Mouse (Mus musculus): ENCODE measurements around the gene Tcam1. TPM values are rescaled to one million over a fixed set of nuclear protein-coding genes. Genes with fewer than 3 reads are reported as not detected.
"Not testable (repeated sequence)": the region's sequence is repeated elsewhere in the genome, so short reads cannot be mapped to it uniquely, and the experiment has no call there.

Gene Tcam1
- total RNA-seq (2012; rRNA removed): 1.0 and 1.3 TPM in 2 replicates

DNA sequence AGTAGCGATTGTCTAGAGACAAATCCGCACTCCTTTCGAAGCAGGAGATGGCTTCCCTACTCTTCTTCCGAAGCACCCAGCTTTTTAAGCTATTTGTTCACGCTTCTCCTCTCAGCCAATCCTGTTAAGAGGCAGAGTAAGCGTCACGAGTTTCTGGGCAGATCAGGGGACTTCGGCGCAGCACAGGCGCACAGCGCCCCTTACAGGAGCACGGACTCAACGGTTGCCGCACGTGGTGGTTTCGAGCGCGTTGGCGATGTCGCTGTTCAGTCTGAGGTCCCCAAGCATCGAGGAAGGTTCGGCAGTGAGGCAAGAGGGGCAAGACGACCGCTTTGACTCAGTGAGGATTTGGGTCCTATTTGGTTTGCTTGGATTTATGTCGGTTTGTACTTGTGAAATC, at the start of gene Tcam1:
Tcam1 (plus strand) TSS at position 219 of the 400 bp plus-strand sequence.
- in situ Hi-C loops (cut with MboI; ENCODE audit: low sequenced_read_pairs in 2 of 2, unreplicated experiment in 2 of 2): no loop called here

DNA sequence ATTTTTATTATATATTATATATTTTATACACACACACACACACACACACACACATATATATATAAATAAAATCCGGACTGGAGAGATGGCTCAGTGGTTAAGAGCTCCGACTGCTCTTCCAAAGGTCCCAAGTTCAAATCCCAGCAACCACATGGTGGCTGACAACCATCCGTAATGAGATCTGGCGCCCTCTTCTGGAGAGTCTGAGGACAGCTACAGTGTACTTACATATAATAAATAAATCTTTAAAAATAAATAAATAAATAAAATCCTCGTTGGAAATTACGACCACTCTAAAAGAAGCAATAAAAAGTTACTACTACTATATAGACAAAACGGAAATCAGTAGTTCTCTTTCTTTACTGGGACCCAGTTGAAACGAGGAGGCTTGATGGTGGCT, 42.5 kb upstream of the Tcam1 start:
- H3K36me3 ChIP-seq (ENCODE audit: control insufficient read depth, insufficient read depth, low read length, poor library complexity, severe bottlenecking); H3K4me3 ChIP-seq (ENCODE audit: insufficient read depth in 1 of 2, low read depth in 1 of 2, low read length in 2 of 2, poor library complexity in 1 of 2, severe bottlenecking in 1 of 2); DNase-seq (ENCODE audit: low read depth, low spot score); H3K27ac ChIP-seq (ENCODE audit: insufficient read depth, low read depth, low read length, poor library complexity, severe bottlenecking); in situ Hi-C loops (cut with MboI; ENCODE audit: low sequenced_read_pairs in 2 of 2, unreplicated experiment in 2 of 2); H3K9me3 ChIP-seq (ENCODE audit: control insufficient read depth, insufficient read depth, low read depth, low read length); H3K4me1 ChIP-seq (ENCODE audit: control insufficient read depth in 2 of 2, insufficient read depth in 2 of 2, low read length in 2 of 2, poor library complexity in 1 of 2); H3K9ac ChIP-seq (ENCODE audit: insufficient read depth, low read depth, low read length, poor library complexity, severe bottlenecking): not testable (repeated sequence)

More for the DNA sequence above, at the start of gene Tcam1:
- TF ChIP-seq CHD2 (IDR thresholded peaks at IDR 0.05; ENCODE audit: low read depth, low read length) (peak; percentile 98), HCFC1 (IDR thresholded peaks at IDR 0.05; ENCODE audit: borderline replicate concordance, insufficient read depth, low read length) (peak; percentile 68; the same call in 1 of the 2 replicates), MAFK (IDR thresholded peaks at IDR 0.05; ENCODE audit: insufficient read depth, low read depth, low read length) (no peak), ZNF384 (IDR thresholded peaks at IDR 0.05; ENCODE audit: low read depth, low read length) (no peak), ZC3H11A (IDR thresholded peaks at IDR 0.05; ENCODE audit: borderline replicate concordance, low read depth, low read length) (no peak)
- Histone ChIP-seq H3K9ac (ENCODE audit: insufficient read depth, low read depth, low read length, poor library complexity, severe bottlenecking) (no peak within 1 kb of the TSS), H3K27ac (ENCODE audit: insufficient read depth, low read depth, low read length, poor library complexity, severe bottlenecking) (no peak within 1 kb of the TSS), H3K36me3 (ENCODE audit: control insufficient read depth, insufficient read depth, low read length, poor library complexity, severe bottlenecking) (no peaks in the 10 kb centered on the region), H3K4me3 (ENCODE audit: insufficient read depth in 1 of 2, low read depth in 1 of 2, low read length in 2 of 2, poor library complexity in 1 of 2, severe bottlenecking in 1 of 2) (no peak within 1 kb of the TSS), H3K4me1 (ENCODE audit: control insufficient read depth in 2 of 2, insufficient read depth in 2 of 2, low read length in 2 of 2, poor library complexity in 1 of 2) (peaks cover 2 to 13% of the 10 kb centered on the region in 2 experiments; a peak in 3 of 4 replicates), H3K9me3 (ENCODE audit: control insufficient read depth, insufficient read depth, low read depth, low read length) (no peaks in the 10 kb centered on the region)
- DNase-seq (ENCODE audit: low read depth, low spot score): peak; percentile 94

DNA sequence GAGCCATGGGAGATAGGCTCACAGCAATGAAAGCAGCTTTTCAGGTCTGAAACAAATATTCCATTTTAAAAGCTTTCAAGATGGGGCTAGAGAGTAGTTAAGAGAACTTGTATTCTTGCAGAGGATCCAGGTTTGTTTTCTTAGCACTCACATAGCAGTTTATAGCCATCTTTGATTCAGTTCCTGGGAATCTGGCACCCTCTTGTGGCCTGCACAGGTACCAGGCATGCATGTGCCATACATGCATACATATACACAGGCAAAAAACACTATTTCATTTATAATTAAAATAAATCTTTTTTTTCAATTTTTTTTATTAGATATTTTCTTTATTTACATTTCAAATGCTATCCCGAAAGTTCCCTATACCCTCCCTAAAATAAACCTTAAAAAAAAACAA, 29.6 kb upstream of the Tcam1 start:
- Histone ChIP-seq H3K36me3 (ENCODE audit: control insufficient read depth, insufficient read depth, low read length, poor library complexity, severe bottlenecking) (peaks cover 48% of the 10 kb centered on the region), H3K27ac (ENCODE audit: insufficient read depth, low read depth, low read length, poor library complexity, severe bottlenecking) (no peak overlapping the region), H3K9ac (ENCODE audit: insufficient read depth, low read depth, low read length, poor library complexity, severe bottlenecking) (no peak overlapping the region), H3K4me3 (ENCODE audit: insufficient read depth in 1 of 2, low read depth in 1 of 2, low read length in 2 of 2, poor library complexity in 1 of 2, severe bottlenecking in 1 of 2) (no peak overlapping the region), H3K9me3 (ENCODE audit: control insufficient read depth, insufficient read depth, low read depth, low read length) (no peaks in the 10 kb centered on the region), H3K4me1 (ENCODE audit: control insufficient read depth in 2 of 2, insufficient read depth in 2 of 2, low read length in 2 of 2, poor library complexity in 1 of 2) (no peaks in the 10 kb centered on the region)
- DNase-seq (ENCODE audit: low read depth, low spot score): no peak
- TF ChIP-seq ZNF384 (IDR thresholded peaks at IDR 0.05; ENCODE audit: low read depth, low read length) (no peak), MAFK (IDR thresholded peaks at IDR 0.05; ENCODE audit: insufficient read depth, low read depth, low read length) (no peak), ZC3H11A (IDR thresholded peaks at IDR 0.05; ENCODE audit: borderline replicate concordance, low read depth, low read length) (no peak), CHD2 (IDR thresholded peaks at IDR 0.05; ENCODE audit: low read depth, low read length) (no peak), HCFC1 (IDR thresholded peaks at IDR 0.05; ENCODE audit: borderline replicate concordance, insufficient read depth, low read length) (no peak)
- in situ Hi-C loops (cut with MboI; ENCODE audit: low sequenced_read_pairs in 2 of 2, unreplicated experiment in 2 of 2): no loop called here

DNA sequence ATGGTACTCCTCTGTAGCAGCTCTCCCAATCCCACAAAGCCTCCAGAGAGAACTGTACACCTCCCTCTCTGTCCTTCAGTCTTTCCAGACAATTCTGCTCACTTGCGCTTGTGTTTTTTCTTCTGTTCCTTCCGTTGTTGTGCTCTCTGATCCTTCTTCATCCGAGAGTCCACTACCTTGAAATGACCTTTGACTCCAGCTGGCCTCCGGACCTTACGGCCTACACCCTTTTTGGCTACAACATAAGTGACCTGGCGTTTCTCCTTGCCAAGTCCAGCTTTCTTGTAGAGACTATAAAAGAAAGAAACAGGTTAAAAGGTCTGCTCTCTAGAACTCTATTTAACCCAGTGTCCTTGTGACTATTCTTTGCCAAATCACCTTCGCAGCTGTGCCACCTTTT, 27.1 kb upstream of the Tcam1 start:
- Histone ChIP-seq H3K9ac (ENCODE audit: insufficient read depth, low read depth, low read length, poor library complexity, severe bottlenecking) (no peak overlapping the region), H3K27ac (ENCODE audit: insufficient read depth, low read depth, low read length, poor library complexity, severe bottlenecking) (no peak overlapping the region), H3K36me3 (ENCODE audit: control insufficient read depth, insufficient read depth, low read length, poor library complexity, severe bottlenecking) (peaks cover 63% of the 10 kb centered on the region), H3K4me1 (ENCODE audit: control insufficient read depth in 2 of 2, insufficient read depth in 2 of 2, low read length in 2 of 2, poor library complexity in 1 of 2) (no peaks in the 10 kb centered on the region), H3K4me3 (ENCODE audit: insufficient read depth in 1 of 2, low read depth in 1 of 2, low read length in 2 of 2, poor library complexity in 1 of 2, severe bottlenecking in 1 of 2) (no peak overlapping the region), H3K9me3 (ENCODE audit: control insufficient read depth, insufficient read depth, low read depth, low read length) (no peaks in the 10 kb centered on the region)
- no peak for TF ChIP-seq HCFC1 (IDR thresholded peaks at IDR 0.05; ENCODE audit: borderline replicate concordance, insufficient read depth, low read length)
- TF ChIP-seq CHD2 (IDR thresholded peaks at IDR 0.05; ENCODE audit: low read depth, low read length): no peak
- no peak for TF ChIP-seq MAFK (IDR thresholded peaks at IDR 0.05; ENCODE audit: insufficient read depth, low read depth, low read length)
- TF ChIP-seq ZC3H11A (IDR thresholded peaks at IDR 0.05; ENCODE audit: borderline replicate concordance, low read depth, low read length): no peak
- TF ChIP-seq ZNF384 (IDR thresholded peaks at IDR 0.05; ENCODE audit: low read depth, low read length): no peak
- DNase-seq (ENCODE audit: low read depth, low spot score): no peak
- in situ Hi-C loops (cut with MboI; ENCODE audit: low sequenced_read_pairs in 2 of 2, unreplicated experiment in 2 of 2): no loop called here

GRCm38 (mm10) chr11:106254767-106255166, 21.7 kb upstream of the Tcam1 start:
- in situ Hi-C loops (cut with MboI; ENCODE audit: low sequenced_read_pairs in 2 of 2, unreplicated experiment in 2 of 2): no loop called here
- TF ChIP-seq CHD2 (IDR thresholded peaks at IDR 0.05; ENCODE audit: low read depth, low read length): no peak
- TF ChIP-seq ZNF384 (IDR thresholded peaks at IDR 0.05; ENCODE audit: low read depth, low read length): no peak
- no peak for TF ChIP-seq MAFK (IDR thresholded peaks at IDR 0.05; ENCODE audit: insufficient read depth, low read depth, low read length)
- TF ChIP-seq ZC3H11A (IDR thresholded peaks at IDR 0.05; ENCODE audit: borderline replicate concordance, low read depth, low read length): no peak
- TF ChIP-seq HCFC1 (IDR thresholded peaks at IDR 0.05; ENCODE audit: borderline replicate concordance, insufficient read depth, low read length): no peak
- Histone ChIP-seq H3K27ac (ENCODE audit: insufficient read depth, low read depth, low read length, poor library complexity, severe bottlenecking) (no peak overlapping the region), H3K4me1 (ENCODE audit: control insufficient read depth in 2 of 2, insufficient read depth in 2 of 2, low read length in 2 of 2, poor library complexity in 1 of 2) (peaks cover 4 to 10% of the 10 kb centered on the region in 2 experiments; a peak in 3 of 4 replicates), H3K36me3 (ENCODE audit: control insufficient read depth, insufficient read depth, low read length, poor library complexity, severe bottlenecking) (peaks cover 55% of the 10 kb centered on the region), H3K9me3 (ENCODE audit: control insufficient read depth, insufficient read depth, low read depth, low read length) (no peaks in the 10 kb centered on the region), H3K4me3 (ENCODE audit: insufficient read depth in 1 of 2, low read depth in 1 of 2, low read length in 2 of 2, poor library complexity in 1 of 2, severe bottlenecking in 1 of 2) (peak overlapping the region; percentile 96 to 100), H3K9ac (ENCODE audit: insufficient read depth, low read depth, low read length, poor library complexity, severe bottlenecking) (peak overlapping the region; percentile 100)
- DNase-seq (ENCODE audit: low read depth, low spot score): no peak

Measured in ES-E14 (cell line).